Mouse (Mus musculus): ENCODE results near the gene Tenm2. TPM values are rescaled to one million over a fixed set of nuclear protein-coding genes. Genes with fewer than 3 reads are reported as not detected.

Gene Tenm2
- polyA plus RNA-seq, 1 experiment = 0.32 TPM

GRCm38 (mm10) chr11:36134645-36135044 lies 1101.1 kb downstream of the Tenm2 start:
- Histone ChIP-seq H3K27ac (ENCODE audit: control insufficient read depth, insufficient read depth, low read depth, low read length) (no peak overlapping the region), H3K27me3 (ENCODE audit: control insufficient read depth, insufficient read depth, low read length) (no peaks in the 10 kb centered on the region), H3K4me1 (ENCODE audit: control insufficient read depth, insufficient read depth, low read length) (no peaks in the 10 kb centered on the region), H3K4me3 (ENCODE audit: control insufficient read depth, low read depth, low read length) (no peak overlapping the region), H3K36me3 (ENCODE audit: control insufficient read depth, insufficient read depth, low read length) (no peaks in the 10 kb centered on the region)
- TF ChIP-seq POLR2A (IDR thresholded peaks at IDR 0.05; ENCODE audit: control insufficient read depth, low read depth, low read length) = no peak
- TF ChIP-seq CTCF (IDR thresholded peaks at IDR 0.05; ENCODE audit: control insufficient read depth, insufficient read depth, insufficient replicate concordance, low read depth, low read length) = no peak

GRCm38 (mm10) chr11:36123275-36123674 lies 1112.5 kb downstream of the Tenm2 start:
- Histone ChIP-seq H3K27ac (ENCODE audit: control insufficient read depth, insufficient read depth, low read depth, low read length) (no peak overlapping the region), H3K27me3 (ENCODE audit: control insufficient read depth, insufficient read depth, low read length) (no peaks in the 10 kb centered on the region), H3K4me3 (ENCODE audit: control insufficient read depth, low read depth, low read length) (no peak overlapping the region), H3K36me3 (ENCODE audit: control insufficient read depth, insufficient read depth, low read length) (no peaks in the 10 kb centered on the region), H3K4me1 (ENCODE audit: control insufficient read depth, insufficient read depth, low read length) (no peaks in the 10 kb centered on the region)
- no peak for TF ChIP-seq CTCF (IDR thresholded peaks at IDR 0.05; ENCODE audit: control insufficient read depth, insufficient read depth, insufficient replicate concordance, low read depth, low read length)
- TF ChIP-seq POLR2A (IDR thresholded peaks at IDR 0.05; ENCODE audit: control insufficient read depth, low read depth, low read length) = no peak

GRCm38 (mm10) chr11:36121410-36121929 lies 1114.3 kb downstream of the Tenm2 start:
- no peak overlapping the region for H3K4me3 ChIP-seq (ENCODE audit: control insufficient read depth, low read depth, low read length)
- no peak overlapping the region for H3K27ac ChIP-seq (ENCODE audit: control insufficient read depth, insufficient read depth, low read depth, low read length)
- no peaks in the 10 kb centered on the region for H3K27me3 ChIP-seq (ENCODE audit: control insufficient read depth, insufficient read depth, low read length)
- TF ChIP-seq POLR2A (IDR thresholded peaks at IDR 0.05; ENCODE audit: control insufficient read depth, low read depth, low read length) (no peak), CTCF (IDR thresholded peaks at IDR 0.05; ENCODE audit: control insufficient read depth, insufficient read depth, insufficient replicate concordance, low read depth, low read length) (no peak)
- no peaks in the 10 kb centered on the region for H3K4me1 ChIP-seq (ENCODE audit: control insufficient read depth, insufficient read depth, low read length)
- no peaks in the 10 kb centered on the region for H3K36me3 ChIP-seq (ENCODE audit: control insufficient read depth, insufficient read depth, low read length)

GRCm38 (mm10) chr11:36120591-36121409 lies 1115.0 kb downstream of the Tenm2 start:
- no peaks in the 10 kb centered on the region for H3K27me3 ChIP-seq (ENCODE audit: control insufficient read depth, insufficient read depth, low read length)
- no peak overlapping the region for H3K27ac ChIP-seq (ENCODE audit: control insufficient read depth, insufficient read depth, low read depth, low read length)
- TF ChIP-seq POLR2A (IDR thresholded peaks at IDR 0.05; ENCODE audit: control insufficient read depth, low read depth, low read length) (no peak), CTCF (IDR thresholded peaks at IDR 0.05; ENCODE audit: control insufficient read depth, insufficient read depth, insufficient replicate concordance, low read depth, low read length) (no peak)
- H3K36me3 ChIP-seq (ENCODE audit: control insufficient read depth, insufficient read depth, low read length) = no peaks in the 10 kb centered on the region
- no peaks in the 10 kb centered on the region for H3K4me1 ChIP-seq (ENCODE audit: control insufficient read depth, insufficient read depth, low read length)
- H3K4me3 ChIP-seq (ENCODE audit: control insufficient read depth, low read depth, low read length) = no peak overlapping the region

- TF ChIP-seq CTCF (IDR thresholded peaks at IDR 0.05; ENCODE audit: control insufficient read depth, insufficient read depth, insufficient replicate concordance, low read depth, low read length) (no peak), POLR2A (IDR thresholded peaks at IDR 0.05; ENCODE audit: control insufficient read depth, low read depth, low read length) (no peak)
- Histone ChIP-seq H3K36me3 (ENCODE audit: control insufficient read depth, insufficient read depth, low read length) (no peaks in the 10 kb centered on the region), H3K27me3 (ENCODE audit: control insufficient read depth, insufficient read depth, low read length) (no peaks in the 10 kb centered on the region), H3K4me3 (ENCODE audit: control insufficient read depth, low read depth, low read length) (no peak overlapping the region), H3K27ac (ENCODE audit: control insufficient read depth, insufficient read depth, low read depth, low read length) (no peak overlapping the region), H3K4me1 (ENCODE audit: control insufficient read depth, insufficient read depth, low read length) (peaks cover 3% of the 10 kb centered on the region)
These were observed 1122.4 kb downstream of the Tenm2 start for GRCm38 (mm10) chr11:36113326-36113725.

- Histone ChIP-seq H3K4me1 (ENCODE audit: control insufficient read depth, insufficient read depth, low read length) (peaks cover 3% of the 10 kb centered on the region), H3K27ac (ENCODE audit: control insufficient read depth, insufficient read depth, low read depth, low read length) (no peak overlapping the region), H3K36me3 (ENCODE audit: control insufficient read depth, insufficient read depth, low read length) (no peaks in the 10 kb centered on the region), H3K4me3 (ENCODE audit: control insufficient read depth, low read depth, low read length) (no peak overlapping the region), H3K27me3 (ENCODE audit: control insufficient read depth, insufficient read depth, low read length) (no peaks in the 10 kb centered on the region)
- TF ChIP-seq POLR2A (IDR thresholded peaks at IDR 0.05; ENCODE audit: control insufficient read depth, low read depth, low read length) (no peak), CTCF (IDR thresholded peaks at IDR 0.05; ENCODE audit: control insufficient read depth, insufficient read depth, insufficient replicate concordance, low read depth, low read length) (no peak)
These were observed 1126.6 kb downstream of the Tenm2 start for GRCm38 (mm10) chr11:36108970-36109731.

- H3K27ac ChIP-seq (ENCODE audit: control insufficient read depth, insufficient read depth, low read depth, low read length) = no peak overlapping the region
- no peaks in the 10 kb centered on the region for H3K27me3 ChIP-seq (ENCODE audit: control insufficient read depth, insufficient read depth, low read length)
- no peak overlapping the region for H3K4me3 ChIP-seq (ENCODE audit: control insufficient read depth, low read depth, low read length)
- TF ChIP-seq POLR2A (IDR thresholded peaks at IDR 0.05; ENCODE audit: control insufficient read depth, low read depth, low read length) (no peak), CTCF (IDR thresholded peaks at IDR 0.05; ENCODE audit: control insufficient read depth, insufficient read depth, insufficient replicate concordance, low read depth, low read length) (no peak)
- H3K36me3 ChIP-seq (ENCODE audit: control insufficient read depth, insufficient read depth, low read length) = no peaks in the 10 kb centered on the region
- peaks cover 3% of the 10 kb centered on the region for H3K4me1 ChIP-seq (ENCODE audit: control insufficient read depth, insufficient read depth, low read length)
These were observed 1127.9 kb downstream of the Tenm2 start for GRCm38 (mm10) chr11:36107840-36108239.

All from testis, adult 2 months (tissue).